Mouse (Mus musculus) lung, embryonic 14.5 days (tissue): Measurements from ENCODE around the gene Pcnt. TPM values are rescaled to one million over a fixed set of nuclear protein-coding genes. Genes with fewer than 3 reads are reported as not detected.

Experiments
- ATAC-seq: fragments of 200-750 bp; cut with Nextera tagmentation; 2 replicates; pipeline ENCODE4 v1.8.0; 2017; ENCODE audit warnings: mild to moderate bottlenecking, moderate TSS enrichment, moderate library complexity; ENCODE audit not compliant: insufficient read depth
- DNase-seq: peaks from one replicate; pipeline ENCODE4 v3.0.0-alpha.2; 2015
- H3K27ac ChIP-seq: fragments of 300-500 bp; sonication (generic); 2 replicates; pipeline ENCODE4 v1.5.1; 2014; ENCODE audit warnings: low read depth, mild to moderate bottlenecking, moderate library complexity
- H3K27me3 ChIP-seq: fragments of 300-500 bp; sonication (generic); 2 replicates; pipeline ENCODE4 v1.6.1; 2014; ENCODE audit warnings: low read length, control low read depth; ENCODE audit not compliant: insufficient read depth
- H3K36me3 ChIP-seq: fragments of 300-500 bp; sonication (generic); 2 replicates; pipeline ENCODE4 v1.6.1; 2014; ENCODE audit warnings: control low read depth; ENCODE audit not compliant: insufficient read depth
- H3K4me1 ChIP-seq: fragments of 300-500 bp; sonication (generic); 2 replicates; pipeline ENCODE4 v1.6.1; 2014; ENCODE audit warnings: antibody characterized with exemption, control low read depth; ENCODE audit not compliant: insufficient read depth
- H3K4me2 ChIP-seq: fragments of 300-500 bp; sonication (generic); 2 replicates; pipeline ENCODE4 v1.6.1; 2014; ENCODE audit warnings: mild to moderate bottlenecking
- H3K4me3 ChIP-seq: fragments of 300-500 bp; sonication (generic); 2 replicates; pipeline ENCODE4 v1.5.1; 2014; ENCODE audit warnings: low read depth, low read length
- H3K9ac ChIP-seq: fragments of 300-500 bp; sonication (generic); 2 replicates; pipeline ENCODE4 v1.6.1; 2014
- H3K9me3 ChIP-seq: fragments of 300-500 bp; sonication (generic); 2 replicates; pipeline ENCODE4 v1.6.1; 2016; ENCODE audit warnings: low read depth, low read length, control low read depth
- CTCF ChIP-seq: IDR thresholded peaks from 2 replicates; pipeline ENCODE4 v1.5.1; 2016; ENCODE audit warnings: antibody characterized with exemption, low read depth
- WGBS: fragments of 180-500 bp; shearing (Covaris S2); extraction: QIAGEN DNeasy Blood & Tissue Kit; methylation state at CpG from one replicate; pipeline ENCODE4 v1.1.7; 2014; 5-methylcytosine and 5-hydroxymethylcytosine counted together
- polyA plus RNA-seq: library from polyadenylated mRNA; unstranded; fragments of >200 nt; fragmentation: Nextera tagmentation; extraction: Ambion mirVana; gene quantifications from 2 replicates; pipeline ENCODE4 v1.2.1, GENCODE M21; 2014

Pcnt gene
- polyA plus RNA-seq, 1 experiment from 2014 or later: 20.3 TPM

- TF ChIP-seq CTCF: no peak
- Histone ChIP-seq H3K4me1 (no peaks in the 10 kb centered on the region), H3K36me3 (peaks cover 59% of the 10 kb centered on the region)
Measured at GRCm38 (mm10) chr10:76357286-76357875, 85.2 kb downstream of the Pcnt start.

GRCm38 (mm10) chr10:76354974-76355373, 87.6 kb downstream of the Pcnt start:
- WGBS: 86% methylated on average over 12 of the region's 12 CpGs
- Histone ChIP-seq H3K4me2 (no peak overlapping the region), H3K9ac (no peak overlapping the region), H3K4me3 (no peak overlapping the region), H3K9me3 (no peaks in the 10 kb centered on the region), H3K36me3 (peaks cover 76% of the 10 kb centered on the region), H3K27ac (no peak overlapping the region), H3K27me3 (no peaks in the 10 kb centered on the region), H3K4me1 (no peaks in the 10 kb centered on the region)
- DNase-seq (no peak), ATAC-seq (no peak)
- no peak for TF ChIP-seq CTCF

More at GRCm38 (mm10) chr10:76357286-76357875, 85.2 kb downstream of the Pcnt start:
- no peak for ATAC-seq
- WGBS: 80% methylated on average over 8 of the region's 8 CpGs
- no peaks in the 10 kb centered on the region for H3K27me3 ChIP-seq
- H3K4me2 ChIP-seq: no peak overlapping the region
- no peak for DNase-seq
- no peaks in the 10 kb centered on the region for H3K9me3 ChIP-seq
- no peak overlapping the region for H3K4me3 ChIP-seq
- H3K27ac ChIP-seq: no peak overlapping the region
- H3K9ac ChIP-seq: no peak overlapping the region

- H3K27ac ChIP-seq: no peak overlapping the region
- TF ChIP-seq CTCF: no peak
- no peak overlapping the region for H3K4me3 ChIP-seq
- no peak overlapping the region for H3K4me2 ChIP-seq
- H3K9ac ChIP-seq: no peak overlapping the region
- peaks cover 77% of the 10 kb centered on the region for H3K36me3 ChIP-seq
- 94% methylated on average over 12 of the region's 12 CpGs for WGBS
- H3K27me3 ChIP-seq: no peaks in the 10 kb centered on the region
- ATAC-seq (no peak), DNase-seq (no peak)
- H3K9me3 ChIP-seq: no peaks in the 10 kb centered on the region
- no peaks in the 10 kb centered on the region for H3K4me1 ChIP-seq
Measured at GRCm38 (mm10) chr10:76353986-76354385, 88.6 kb downstream of the Pcnt start.

GRCm38 (mm10) chr10:76351953-76352352, 90.6 kb downstream of the Pcnt start:
- 63% methylated on average over 7 of the region's 7 CpGs for WGBS
- H3K9ac ChIP-seq: no peak overlapping the region
- peaks cover 71% of the 10 kb centered on the region for H3K36me3 ChIP-seq
- H3K27ac ChIP-seq: peak overlapping the region; percentile 18; the same call in 1 of the 2 replicates
- no peaks in the 10 kb centered on the region for H3K9me3 ChIP-seq
- H3K4me1 ChIP-seq: no peaks in the 10 kb centered on the region
- H3K4me3 ChIP-seq: no peak overlapping the region
- no peak for TF ChIP-seq CTCF
- H3K4me2 ChIP-seq: no peak overlapping the region
- no peaks in the 10 kb centered on the region for H3K27me3 ChIP-seq
- ATAC-seq (no peak), DNase-seq (no peak)

GRCm38 (mm10) chr10:76346589-76346988, 96.0 kb downstream of the Pcnt start:
- Histone ChIP-seq H3K9ac (no peak overlapping the region), H3K4me3 (peak overlapping the region; percentile 92; the same call in 1 of the 2 replicates), H3K4me1 (0 out of 2 replicates have a peak, but pooled peaks cover 6% of the 10 kb centered on the region), H3K4me2 (peak overlapping the region; percentile 93), H3K27ac (no peak overlapping the region), H3K36me3 (peaks cover 18% of the 10 kb centered on the region), H3K27me3 (no peaks in the 10 kb centered on the region), H3K9me3 (no peaks in the 10 kb centered on the region)
- 8% methylated on average over 4 of the region's 4 CpGs for WGBS
- DNase-seq: peak; percentile 78
- TF ChIP-seq CTCF: peak; percentile 61
- ATAC-seq: no peak

- peak overlapping the region; percentile 93 for H3K4me2 ChIP-seq
- DNase-seq (peak; percentile 26), ATAC-seq (no peak)
- H3K27ac ChIP-seq: no peak overlapping the region
- no peak for TF ChIP-seq CTCF
- no peaks in the 10 kb centered on the region for H3K27me3 ChIP-seq
- H3K9ac ChIP-seq: no peak overlapping the region
- 0 out of 2 replicates have a peak, but pooled peaks cover 6% of the 10 kb centered on the region for H3K4me1 ChIP-seq
- WGBS: 11% methylated on average over 8 of the region's 8 CpGs
- H3K4me3 ChIP-seq: peak overlapping the region; percentile 92
- no peaks in the 10 kb centered on the region for H3K9me3 ChIP-seq
- peaks cover 14% of the 10 kb centered on the region for H3K36me3 ChIP-seq
Measured at GRCm38 (mm10) chr10:76346043-76346491, 96.5 kb downstream of the Pcnt start.

- Histone ChIP-seq H3K9me3 (no peaks in the 10 kb centered on the region), H3K4me3 (peak overlapping the region; percentile 92), H3K4me2 (peak overlapping the region; percentile 93), H3K27ac (peak overlapping the region; percentile 12; the same call in 1 of the 2 replicates), H3K9ac (peak overlapping the region; percentile 89), H3K4me1 (0 out of 2 replicates have a peak, but pooled peaks cover 6% of the 10 kb centered on the region), H3K36me3 (peaks cover 8% of the 10 kb centered on the region; the same call in 1 of the 2 replicates), H3K27me3 (no peaks in the 10 kb centered on the region)
- 1% methylated on average over 12 of the region's 12 CpGs for WGBS
- no peak; the same call in 1 of the 2 replicates for ATAC-seq
- no peak for TF ChIP-seq CTCF
- no peak for DNase-seq
Measured at GRCm38 (mm10) chr10:76345540-76345902, 97.1 kb downstream of the Pcnt start.
